Mouse (Mus musculus): Measurements from ENCODE around the gene Ccm2l. TPM values are rescaled to one million over a fixed set of nuclear protein-coding genes. Genes with fewer than 3 reads are reported as not detected.

The Ccm2l gene
- polyA plus RNA-seq, 1 experiment from 2014 or later = 1.7 TPM

DNA sequence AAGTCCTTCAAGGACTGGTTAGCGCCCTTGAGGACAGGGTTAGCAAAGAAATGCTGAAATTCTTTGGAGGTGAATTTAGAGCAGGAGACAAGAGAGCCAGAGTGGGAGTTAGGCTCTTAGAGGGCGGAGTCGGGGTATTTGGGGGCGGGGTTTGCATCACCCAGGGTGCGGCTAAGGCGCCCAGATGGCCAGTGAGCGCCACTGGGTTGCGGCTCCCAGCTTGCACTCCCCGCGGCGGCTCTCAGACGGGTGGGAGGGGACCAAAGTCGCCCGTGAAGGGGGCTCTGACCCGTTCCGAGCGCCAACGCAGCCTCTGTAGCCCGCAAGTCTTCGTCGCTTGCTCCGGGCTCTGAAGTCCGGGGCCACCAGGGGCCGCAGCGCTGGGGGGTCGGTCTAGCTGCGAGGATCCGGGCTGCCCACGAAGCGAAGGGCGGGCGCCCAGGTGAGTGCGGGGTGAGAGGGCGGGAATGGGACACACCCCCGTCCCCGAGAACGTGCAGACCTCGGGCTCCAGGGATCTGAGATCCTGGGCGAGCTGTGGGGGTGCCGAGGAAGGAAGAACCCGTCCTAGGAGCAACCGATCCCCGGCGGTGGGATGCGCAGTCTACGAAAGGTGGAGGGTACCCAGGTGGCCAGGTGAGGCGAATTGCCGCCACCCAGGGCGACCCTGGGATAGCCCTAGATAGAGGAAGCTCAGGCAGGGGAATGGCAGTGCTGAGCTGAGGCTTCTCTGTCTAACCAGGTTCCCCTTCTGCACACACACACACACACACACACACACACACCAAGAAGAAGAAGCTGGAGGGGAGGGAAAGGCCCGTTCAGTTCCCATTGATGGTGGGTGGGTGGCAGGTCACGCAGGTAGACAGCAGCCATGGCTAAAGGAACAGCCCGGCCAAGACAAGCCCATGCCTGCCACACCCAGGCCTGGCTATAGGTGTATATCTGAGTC lies 42.8 kb downstream of the Ccm2l start, which contains the start of gene Hck:
Gene Hck, plus strand, starts transcription at position 156 of the 952 bp plus-strand sequence.
- Histone ChIP-seq H3K4me3 (replicated peaks) (peak within 1 kb of the TSS; percentile 43), H3K9ac (peak within 1 kb of the TSS; percentile 45), H3K36me3 (replicated peaks) (no peaks in the 10 kb centered on the region), H3K9me3 (no peaks in the 10 kb centered on the region), H3K27me3 (peaks cover 62% of the 10 kb centered on the region), H3K27ac (no peak within 1 kb of the TSS), H3K4me1 (peaks cover 19% of the 10 kb centered on the region), H3K4me2 (peak within 1 kb of the TSS; percentile 72)
- ATAC-seq (ENCODE audit: low FRiP score) = peak; percentile 33; the same call in 1 of the 2 replicates
- WGBS = 4% methylated on average over 52 of the region's 52 CpGs

- WGBS = 73% methylated on average over 7 of the region's 7 CpGs
- H3K4me3 ChIP-seq (replicated peaks) = no peak overlapping the region
- no peak for ATAC-seq (ENCODE audit: low FRiP score)
- no peaks in the 10 kb centered on the region for H3K9me3 ChIP-seq
- no peak overlapping the region for H3K4me2 ChIP-seq
- H3K36me3 ChIP-seq (replicated peaks) = no peaks in the 10 kb centered on the region
- peaks cover 62% of the 10 kb centered on the region for H3K27me3 ChIP-seq
- no peak overlapping the region for H3K27ac ChIP-seq
- no peak overlapping the region for H3K9ac ChIP-seq
- H3K4me1 ChIP-seq = peaks cover 19% of the 10 kb centered on the region
These were observed 43.8 kb downstream of the Ccm2l start for GRCm38 (mm10) chr2:153109596-153109995.

DNA sequence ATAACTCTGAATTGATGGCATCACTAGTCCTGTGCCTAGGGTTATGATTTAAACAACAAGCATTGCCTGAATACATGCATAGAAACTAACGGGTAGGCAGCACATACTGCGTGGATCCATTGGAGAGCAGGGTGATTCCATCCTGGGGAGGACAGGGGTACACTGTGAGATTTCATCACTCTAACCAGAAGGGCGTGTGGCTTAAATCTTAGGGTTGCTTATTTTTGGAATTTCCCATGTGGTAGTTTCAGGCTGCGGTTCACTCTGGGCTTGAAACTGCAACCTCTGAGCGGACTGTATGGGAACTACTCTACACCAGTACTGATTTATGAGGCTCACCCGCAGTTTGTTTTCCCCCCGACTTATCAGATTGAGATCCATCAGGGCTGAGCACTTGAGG lies 45.5 kb downstream of the Ccm2l start:
- H3K27me3 ChIP-seq = peaks cover 52% of the 10 kb centered on the region
- peaks cover 19% of the 10 kb centered on the region for H3K4me1 ChIP-seq
- no peak for ATAC-seq (ENCODE audit: low FRiP score)
- no peak overlapping the region for H3K4me3 ChIP-seq (replicated peaks)
- 92% methylated on average over 7 of the region's 7 CpGs for WGBS
- H3K9ac ChIP-seq = no peak overlapping the region
- no peak overlapping the region for H3K4me2 ChIP-seq
- no peaks in the 10 kb centered on the region for H3K36me3 ChIP-seq (replicated peaks)
- no peak overlapping the region for H3K27ac ChIP-seq
- H3K9me3 ChIP-seq = no peaks in the 10 kb centered on the region

DNA sequence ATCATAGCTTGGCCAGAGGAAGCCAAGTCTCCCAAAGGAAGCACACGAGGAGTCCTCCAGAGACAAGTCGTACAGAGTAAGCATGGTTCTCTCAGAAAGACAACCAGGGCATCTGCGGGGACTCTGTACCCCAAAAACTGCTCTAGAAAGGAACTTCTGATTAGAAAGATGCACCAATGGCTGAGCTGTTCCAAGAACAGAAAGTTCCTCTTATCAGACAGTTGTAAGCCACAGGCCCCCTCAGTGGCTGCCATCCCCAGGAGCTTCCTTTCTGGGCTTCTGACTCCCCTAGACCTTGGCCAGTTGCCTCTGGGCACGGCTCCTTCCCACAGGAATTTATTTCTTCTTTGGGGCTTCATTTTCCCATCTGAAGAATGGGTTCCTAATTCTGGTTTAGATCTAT lies 49.9 kb downstream of the Ccm2l start:
- no peaks in the 10 kb centered on the region for H3K9me3 ChIP-seq
- no peak overlapping the region for H3K4me3 ChIP-seq (replicated peaks)
- H3K9ac ChIP-seq = no peak overlapping the region
- ATAC-seq (ENCODE audit: low FRiP score) = no peak
- no peak overlapping the region for H3K4me2 ChIP-seq
- H3K4me1 ChIP-seq = no peaks in the 10 kb centered on the region
- 76% methylated on average over 4 of the region's 4 CpGs for WGBS
- peaks cover 8% of the 10 kb centered on the region; the same call in 1 of the 2 replicates for H3K27me3 ChIP-seq
- no peak overlapping the region for H3K27ac ChIP-seq
- no peaks in the 10 kb centered on the region for H3K36me3 ChIP-seq (replicated peaks)

- Histone ChIP-seq H3K4me2 (no peak overlapping the region), H3K27me3 (0 out of 2 replicates have a peak, but pooled peaks cover 5% of the 10 kb centered on the region), H3K27ac (no peak overlapping the region), H3K36me3 (replicated peaks) (no peaks in the 10 kb centered on the region), H3K4me3 (replicated peaks) (no peak overlapping the region), H3K9ac (no peak overlapping the region), H3K4me1 (no peaks in the 10 kb centered on the region), H3K9me3 (no peaks in the 10 kb centered on the region)
- WGBS = 86% methylated on average over 7 of the region's 7 CpGs
- no peak for ATAC-seq (ENCODE audit: low FRiP score)
These were observed 51.3 kb downstream of the Ccm2l start for GRCm38 (mm10) chr2:153117051-153117486.

- 82% methylated on average over 6 of the region's 6 CpGs for WGBS
- Histone ChIP-seq H3K9ac (no peak overlapping the region), H3K4me2 (no peak overlapping the region), H3K4me3 (replicated peaks) (no peak overlapping the region), H3K4me1 (no peaks in the 10 kb centered on the region), H3K27ac (no peak overlapping the region), H3K27me3 (no peaks in the 10 kb centered on the region), H3K36me3 (replicated peaks) (no peaks in the 10 kb centered on the region), H3K9me3 (no peaks in the 10 kb centered on the region)
- no peak for ATAC-seq (ENCODE audit: low FRiP score)
These were observed 53.7 kb downstream of the Ccm2l start for GRCm38 (mm10) chr2:153119488-153119887.

GRCm38 (mm10) chr2:153120126-153120525 lies 54.4 kb downstream of the Ccm2l start:
- no peak for ATAC-seq (ENCODE audit: low FRiP score)
- Histone ChIP-seq H3K4me2 (no peak overlapping the region), H3K27ac (no peak overlapping the region), H3K27me3 (no peaks in the 10 kb centered on the region), H3K9me3 (no peaks in the 10 kb centered on the region), H3K36me3 (replicated peaks) (no peaks in the 10 kb centered on the region), H3K4me3 (replicated peaks) (no peak overlapping the region), H3K4me1 (no peaks in the 10 kb centered on the region), H3K9ac (no peak overlapping the region)
- WGBS = 73% methylated on average over 8 of the region's 8 CpGs

DNA sequence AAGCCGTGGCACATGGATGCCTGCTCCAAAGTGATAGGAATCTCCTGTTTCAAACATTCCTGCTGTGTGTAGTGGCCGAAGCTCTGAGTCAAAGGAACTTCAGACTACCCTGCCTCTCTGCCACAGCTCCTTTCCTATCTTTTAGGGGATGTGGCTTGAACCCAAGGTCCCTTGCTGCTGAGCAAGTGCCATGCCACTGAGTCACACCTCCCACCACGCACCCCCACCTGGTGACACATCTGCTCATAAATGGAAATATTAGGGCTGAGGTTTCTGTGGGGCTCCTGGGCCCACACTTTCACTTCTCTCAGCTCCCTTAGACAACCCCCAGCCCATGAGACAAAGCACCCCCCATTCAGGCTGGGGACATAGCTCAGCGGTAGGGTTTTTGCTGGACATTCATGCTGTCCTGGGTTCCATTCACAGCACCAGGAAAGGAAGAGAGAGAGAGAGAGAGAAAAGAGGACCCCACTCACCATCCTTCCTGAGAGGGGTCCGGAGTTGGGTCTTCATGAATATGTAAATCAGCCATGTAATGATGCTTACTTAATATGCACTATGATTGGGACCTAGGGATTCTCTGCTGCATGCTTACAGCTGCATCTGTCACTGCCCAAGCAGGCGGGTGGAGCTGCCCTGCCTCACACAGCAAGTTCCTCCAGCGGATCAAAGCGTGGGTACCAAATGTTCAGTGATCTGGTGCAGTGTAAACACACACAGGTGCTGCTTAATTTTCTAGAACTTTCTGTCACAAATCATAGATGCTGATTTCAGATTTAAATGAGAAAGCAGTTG lies 56.3 kb downstream of the Ccm2l start:
- Histone ChIP-seq H3K9ac (no peak overlapping the region), H3K27me3 (no peaks in the 10 kb centered on the region), H3K27ac (no peak overlapping the region), H3K9me3 (no peaks in the 10 kb centered on the region), H3K36me3 (replicated peaks) (no peaks in the 10 kb centered on the region), H3K4me3 (replicated peaks) (no peak overlapping the region), H3K4me1 (no peaks in the 10 kb centered on the region), H3K4me2 (no peak overlapping the region)
- no peak for ATAC-seq (ENCODE audit: low FRiP score)
- WGBS = 77% methylated on average over 8 of the region's 8 CpGs

DNA sequence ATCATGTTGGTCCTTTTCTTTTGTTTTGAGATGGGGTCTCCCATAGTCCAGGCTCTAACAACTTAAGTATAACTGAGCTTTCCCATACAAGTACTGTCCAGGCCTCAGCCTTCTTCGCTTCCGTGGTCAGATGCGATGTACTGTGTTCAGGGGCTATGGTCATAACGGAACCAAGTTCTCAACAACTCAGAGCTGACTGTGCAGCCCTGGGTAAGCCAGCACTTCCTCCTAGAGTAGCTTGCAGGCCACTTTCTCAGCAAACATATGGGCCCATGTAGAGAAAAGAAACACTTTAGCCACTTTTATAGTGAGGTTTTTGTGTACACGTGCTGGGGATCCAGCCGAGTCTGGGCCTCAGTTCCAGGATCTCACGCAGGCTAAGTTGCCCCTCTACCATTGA lies 56.9 kb downstream of the Ccm2l start:
- no peak for ATAC-seq (ENCODE audit: low FRiP score)
- no peaks in the 10 kb centered on the region for H3K36me3 ChIP-seq (replicated peaks)
- no peak overlapping the region for H3K27ac ChIP-seq
- H3K9ac ChIP-seq = no peak overlapping the region
- no peak overlapping the region for H3K4me3 ChIP-seq (replicated peaks)
- H3K9me3 ChIP-seq = no peaks in the 10 kb centered on the region
- no peak overlapping the region for H3K4me2 ChIP-seq
- no peaks in the 10 kb centered on the region for H3K27me3 ChIP-seq
- WGBS = 88% methylated on average over 7 of the region's 7 CpGs
- no peaks in the 10 kb centered on the region for H3K4me1 ChIP-seq

DNA sequence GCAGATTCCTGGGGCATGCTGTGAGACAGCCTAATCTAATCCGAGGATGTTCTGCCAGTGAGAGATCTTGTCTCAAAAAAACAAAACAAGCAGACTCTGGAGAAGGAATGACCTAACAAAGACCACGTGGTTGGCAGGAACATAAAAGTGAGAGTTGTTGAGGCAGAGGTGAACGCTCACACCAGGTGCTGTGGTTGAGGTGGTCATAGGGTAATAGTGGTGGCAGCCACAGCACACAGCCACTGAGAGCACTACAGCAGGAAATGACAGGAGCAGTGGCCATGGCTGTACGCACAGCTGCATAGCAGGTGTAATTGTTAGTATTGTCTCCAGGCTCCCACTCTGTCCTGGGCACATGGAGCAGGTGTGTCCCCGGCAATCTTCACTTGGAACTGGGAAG lies 60.1 kb downstream of the Ccm2l start:
- ATAC-seq (ENCODE audit: low FRiP score) = no peak
- Histone ChIP-seq H3K9ac (no peak overlapping the region), H3K36me3 (replicated peaks) (no peaks in the 10 kb centered on the region), H3K4me2 (no peak overlapping the region), H3K4me3 (replicated peaks) (no peak overlapping the region), H3K27ac (no peak overlapping the region), H3K27me3 (no peaks in the 10 kb centered on the region), H3K4me1 (no peaks in the 10 kb centered on the region), H3K9me3 (no peaks in the 10 kb centered on the region)
- 57% methylated on average over 5 of the region's 5 CpGs for WGBS

DNA sequence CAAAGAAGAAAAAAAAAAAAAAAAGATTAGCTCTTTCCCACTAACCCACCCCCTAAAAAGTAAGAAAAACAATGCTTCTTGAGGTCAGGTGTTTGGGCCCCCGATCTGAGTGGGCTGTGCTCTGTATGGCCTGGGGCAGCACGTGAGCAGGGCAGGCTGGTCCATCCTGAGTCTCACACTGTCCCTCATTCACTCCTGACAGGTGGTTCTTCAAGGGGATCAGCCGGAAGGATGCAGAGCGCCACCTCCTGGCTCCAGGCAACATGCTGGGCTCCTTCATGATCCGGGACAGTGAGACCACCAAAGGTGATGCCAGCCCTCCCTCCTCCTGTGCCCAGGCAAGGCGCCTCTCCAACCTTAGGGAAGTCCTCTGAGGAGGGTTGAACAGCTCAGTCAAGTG lies 65.3 kb downstream of the Ccm2l start:
- Histone ChIP-seq H3K27ac (no peak overlapping the region), H3K27me3 (0 out of 2 replicates have a peak, but pooled peaks cover 7% of the 10 kb centered on the region), H3K9ac (no peak overlapping the region), H3K9me3 (no peaks in the 10 kb centered on the region), H3K4me1 (no peaks in the 10 kb centered on the region), H3K4me3 (replicated peaks) (no peak overlapping the region), H3K36me3 (replicated peaks) (no peaks in the 10 kb centered on the region), H3K4me2 (no peak overlapping the region)
- WGBS = 10% methylated on average over 6 of the region's 6 CpGs
- no peak for ATAC-seq (ENCODE audit: low FRiP score)

All from forebrain, embryonic 12.5 days (tissue).